Mouse (Mus musculus): ENCODE measurements around the gene Trio. TPM values are rescaled to one million over a fixed set of nuclear protein-coding genes. Genes with fewer than 3 reads are reported as not detected.
A peak's percentile ranks its signal among the peaks of the same experiment; 100 is the strongest.

Gene Trio
- polyA plus RNA-seq, 1 experiment from 2014 or later: 39.5 TPM

- H3K27me3 ChIP-seq: no peaks in the 10 kb centered on the region
- H3K27ac ChIP-seq: no peak overlapping the region
- H3K9me3 ChIP-seq: no peaks in the 10 kb centered on the region
- no peak overlapping the region for H3K9ac ChIP-seq
- no peak overlapping the region for H3K4me3 ChIP-seq
- ATAC-seq (ENCODE audit: low FRiP score): no peak
- 73% methylated on average over 5 of the region's 5 CpGs for WGBS
- H3K4me1 ChIP-seq (replicated peaks): 0 out of 2 replicates have a peak, but pooled peaks cover 5% of the 10 kb centered on the region
- H3K4me2 ChIP-seq: no peak overlapping the region
- H3K36me3 ChIP-seq: no peaks in the 10 kb centered on the region
These were observed 35.3 kb upstream of the Trio start for GRCm38 (mm10) chr15:28060977-28061376.

DNA sequence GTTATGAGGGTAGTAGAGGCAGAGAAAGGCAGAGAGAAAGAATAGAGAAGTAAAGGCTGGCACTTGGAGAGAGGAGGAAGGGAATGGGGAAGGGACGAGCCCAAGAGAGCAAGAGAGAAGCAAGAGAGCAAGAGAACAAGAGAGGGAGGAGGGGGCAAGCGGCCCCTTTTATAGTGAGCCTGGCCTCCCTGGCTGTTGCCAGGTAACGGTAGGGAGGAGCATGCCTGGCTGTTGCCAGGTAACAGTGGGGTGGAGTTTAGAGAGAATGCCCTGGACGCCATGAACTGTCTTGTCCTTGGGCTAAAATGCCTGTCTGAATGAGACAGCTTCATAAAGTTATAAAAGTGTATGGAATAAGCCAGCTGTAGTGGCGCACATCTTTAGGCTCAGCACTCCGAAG, 34.8 kb upstream of the Trio start:
- WGBS: 28% methylated on average over 6 of the region's 6 CpGs
- no peak overlapping the region for H3K27ac ChIP-seq
- ATAC-seq (ENCODE audit: low FRiP score): peak; percentile 57

GRCm38 (mm10) chr15:28057545-28057944, 31.9 kb upstream of the Trio start:
- WGBS: 48% methylated on average over 5 of the region's 5 CpGs
- H3K4me1 ChIP-seq (replicated peaks): peaks cover 6% of the 10 kb centered on the region; the same call in 1 of the 2 replicates
- H3K27ac ChIP-seq: no peak overlapping the region
- no peak overlapping the region for H3K9ac ChIP-seq
- ATAC-seq (ENCODE audit: low FRiP score): no peak
- no peak overlapping the region for H3K4me3 ChIP-seq
- H3K36me3 ChIP-seq: no peaks in the 10 kb centered on the region
- H3K27me3 ChIP-seq: 0 out of 2 replicates have a peak, but pooled peaks cover 2% of the 10 kb centered on the region
- H3K4me2 ChIP-seq: no peak overlapping the region
- no peaks in the 10 kb centered on the region for H3K9me3 ChIP-seq

More for the DNA sequence above, 34.8 kb upstream of the Trio start:
- Histone ChIP-seq H3K9ac (no peak overlapping the region), H3K9me3 (no peaks in the 10 kb centered on the region), H3K4me1 (replicated peaks) (0 out of 2 replicates have a peak, but pooled peaks cover 5% of the 10 kb centered on the region), H3K36me3 (no peaks in the 10 kb centered on the region), H3K27me3 (no peaks in the 10 kb centered on the region), H3K4me2 (no peak overlapping the region), H3K4me3 (no peak overlapping the region)

- Histone ChIP-seq H3K4me1 (replicated peaks) (peaks cover 24% of the 10 kb centered on the region), H3K4me3 (no peak overlapping the region), H3K36me3 (no peaks in the 10 kb centered on the region), H3K4me2 (no peak overlapping the region), H3K9me3 (no peaks in the 10 kb centered on the region), H3K27ac (no peak overlapping the region), H3K27me3 (0 out of 2 replicates have a peak, but pooled peaks cover 2% of the 10 kb centered on the region), H3K9ac (no peak overlapping the region)
- 92% methylated on average over 1 of the region's 1 CpGs for WGBS
- no peak for ATAC-seq (ENCODE audit: low FRiP score)
These were observed 29.1 kb upstream of the Trio start for GRCm38 (mm10) chr15:28054731-28055130.

DNA sequence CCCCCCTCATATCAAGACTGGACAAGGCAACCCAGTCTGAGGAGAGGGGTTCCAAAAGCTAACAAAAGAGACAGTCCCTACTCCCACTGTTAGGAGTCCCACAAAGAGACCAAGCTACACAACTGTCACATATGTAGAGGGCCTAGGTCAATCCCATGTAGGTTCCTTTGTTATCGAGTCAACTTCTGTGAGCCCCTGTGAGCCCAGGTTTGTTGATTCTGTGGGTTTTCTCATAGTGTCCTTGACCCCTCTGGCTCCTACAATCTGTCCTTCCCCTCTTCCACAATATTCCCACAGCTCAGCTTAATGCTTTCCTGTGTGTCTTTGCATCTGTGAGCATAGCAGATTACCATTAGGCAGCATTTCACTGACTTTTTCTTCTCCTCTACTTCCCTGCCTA, 28.5 kb upstream of the Trio start:
- Histone ChIP-seq H3K4me3 (no peak overlapping the region), H3K9ac (no peak overlapping the region), H3K36me3 (no peaks in the 10 kb centered on the region), H3K27me3 (0 out of 2 replicates have a peak, but pooled peaks cover 2% of the 10 kb centered on the region), H3K4me2 (no peak overlapping the region), H3K9me3 (no peaks in the 10 kb centered on the region), H3K27ac (no peak overlapping the region), H3K4me1 (replicated peaks) (peaks cover 24% of the 10 kb centered on the region)
- WGBS: 30% methylated on average over 1 of the region's 1 CpGs
- no peak for ATAC-seq (ENCODE audit: low FRiP score)

DNA sequence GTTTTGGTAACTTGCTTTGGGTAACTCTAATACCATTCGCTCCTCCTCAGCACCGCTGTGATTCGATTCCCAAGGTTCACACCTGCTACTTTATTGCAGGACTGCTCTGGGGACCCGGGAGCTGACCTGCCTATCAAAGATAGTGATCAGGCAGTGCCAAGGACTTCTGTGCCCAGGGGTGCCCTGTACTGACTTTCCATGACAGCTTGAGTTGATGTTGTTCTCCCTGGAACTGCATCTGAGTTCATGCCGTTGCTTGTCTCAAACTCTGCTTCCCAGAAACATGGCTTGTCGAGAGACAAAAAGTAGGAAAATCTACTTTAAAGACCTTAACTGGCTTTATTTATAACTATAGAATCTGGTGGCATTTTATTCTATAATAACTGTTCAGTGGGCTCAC, 27.6 kb upstream of the Trio start:
- Histone ChIP-seq H3K9me3 (no peaks in the 10 kb centered on the region), H3K36me3 (no peaks in the 10 kb centered on the region), H3K27me3 (0 out of 2 replicates have a peak, but pooled peaks cover 2% of the 10 kb centered on the region), H3K4me2 (no peak overlapping the region), H3K4me1 (replicated peaks) (peaks cover 24% of the 10 kb centered on the region), H3K4me3 (no peak overlapping the region), H3K27ac (no peak overlapping the region), H3K9ac (no peak overlapping the region)
- WGBS: 49% methylated on average over 6 of the region's 6 CpGs
- no peak for ATAC-seq (ENCODE audit: low FRiP score)

GRCm38 (mm10) chr15:28051811-28052210, 26.2 kb upstream of the Trio start:
- peak; percentile 2; the same call in 1 of the 2 replicates for ATAC-seq (ENCODE audit: low FRiP score)

GRCm38 (mm10) chr15:28051104-28051625, 25.5 kb upstream of the Trio start:
- ATAC-seq (ENCODE audit: low FRiP score): peak; percentile 94
- H3K4me3 ChIP-seq: no peak overlapping the region
- no peaks in the 10 kb centered on the region for H3K9me3 ChIP-seq
- H3K9ac ChIP-seq: peak overlapping the region; percentile 49; the same call in 1 of the 2 replicates
- H3K4me2 ChIP-seq: peak overlapping the region; percentile 44
- H3K27me3 ChIP-seq: 0 out of 2 replicates have a peak, but pooled peaks cover 2% of the 10 kb centered on the region
- H3K4me1 ChIP-seq (replicated peaks): peaks cover 21% of the 10 kb centered on the region
- peak overlapping the region; percentile 42 for H3K27ac ChIP-seq
- no peaks in the 10 kb centered on the region for H3K36me3 ChIP-seq
- 9% methylated on average over 18 of the region's 18 CpGs for WGBS

More at GRCm38 (mm10) chr15:28051811-28052210, 26.2 kb upstream of the Trio start:
- H3K36me3 ChIP-seq: no peaks in the 10 kb centered on the region
- H3K27ac ChIP-seq: no peak overlapping the region
- H3K9me3 ChIP-seq: no peaks in the 10 kb centered on the region
- H3K9ac ChIP-seq: no peak overlapping the region
- H3K4me1 ChIP-seq (replicated peaks): peaks cover 21% of the 10 kb centered on the region
- no peak overlapping the region for H3K4me3 ChIP-seq
- 0 out of 2 replicates have a peak, but pooled peaks cover 2% of the 10 kb centered on the region for H3K27me3 ChIP-seq
- H3K4me2 ChIP-seq: no peak overlapping the region
- 54% methylated on average over 4 of the region's 4 CpGs for WGBS

- WGBS: 89% methylated on average over 3 of the region's 3 CpGs
These were observed 22.1 kb upstream of the Trio start for GRCm38 (mm10) chr15:28047711-28048110.

GRCm38 (mm10) chr15:28041158-28041865, 15.7 kb upstream of the Trio start:
- 0 out of 2 replicates have a peak, but pooled peaks cover 4% of the 10 kb centered on the region for H3K27me3 ChIP-seq
- no peak overlapping the region for H3K9ac ChIP-seq
- H3K4me3 ChIP-seq: no peak overlapping the region
- ATAC-seq (ENCODE audit: low FRiP score): peak; percentile 54; the same call in 1 of the 2 replicates
- H3K9me3 ChIP-seq: no peaks in the 10 kb centered on the region
- H3K27ac ChIP-seq: no peak overlapping the region
- H3K4me2 ChIP-seq: no peak overlapping the region
- H3K36me3 ChIP-seq: no peaks in the 10 kb centered on the region
- H3K4me1 ChIP-seq (replicated peaks): peaks cover 11% of the 10 kb centered on the region
- 10% methylated on average over 9 of the region's 9 CpGs for WGBS

More at GRCm38 (mm10) chr15:28047711-28048110, 22.1 kb upstream of the Trio start:
- peaks cover 21% of the 10 kb centered on the region for H3K4me1 ChIP-seq (replicated peaks)
- H3K9ac ChIP-seq: no peak overlapping the region
- H3K27me3 ChIP-seq: 0 out of 2 replicates have a peak, but pooled peaks cover 4% of the 10 kb centered on the region
- H3K9me3 ChIP-seq: no peaks in the 10 kb centered on the region
- ATAC-seq (ENCODE audit: low FRiP score): no peak
- H3K36me3 ChIP-seq: no peaks in the 10 kb centered on the region
- no peak overlapping the region for H3K27ac ChIP-seq
- no peak overlapping the region for H3K4me2 ChIP-seq
- no peak overlapping the region for H3K4me3 ChIP-seq

GRCm38 (mm10) chr15:28037651-28038050, 12.0 kb upstream of the Trio start:
- WGBS: 88% methylated on average over 6 of the region's 6 CpGs
- Histone ChIP-seq H3K27me3 (no peaks in the 10 kb centered on the region), H3K9me3 (no peaks in the 10 kb centered on the region), H3K4me2 (no peak overlapping the region), H3K9ac (no peak overlapping the region), H3K4me1 (replicated peaks) (peaks cover 11% of the 10 kb centered on the region), H3K36me3 (no peaks in the 10 kb centered on the region), H3K27ac (no peak overlapping the region), H3K4me3 (no peak overlapping the region)
- ATAC-seq (ENCODE audit: low FRiP score): no peak

DNA sequence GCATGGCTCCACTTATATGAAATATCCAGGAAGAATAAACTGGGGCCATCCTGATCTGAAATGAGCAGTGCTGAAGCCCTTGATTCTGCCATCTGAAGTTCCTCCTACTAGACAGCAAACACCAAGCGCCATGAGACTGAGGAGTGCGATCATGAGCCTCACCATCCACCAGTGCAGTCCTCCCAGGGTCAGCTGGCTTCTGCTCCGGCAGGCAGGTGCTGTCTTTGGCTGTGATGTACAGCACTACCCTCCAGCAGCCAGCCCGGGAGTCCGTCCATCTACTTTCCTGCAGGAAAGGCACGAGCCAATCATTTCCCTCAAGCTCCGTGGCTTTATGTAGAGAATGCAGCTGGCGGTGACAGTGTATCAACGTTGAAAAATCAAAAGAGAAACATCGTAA, 10.0 kb upstream of the Trio start:
- 89% methylated on average over 10 of the region's 10 CpGs for WGBS
- H3K9me3 ChIP-seq: no peaks in the 10 kb centered on the region

More for the DNA sequence above, 10.0 kb upstream of the Trio start:
- no peak overlapping the region for H3K9ac ChIP-seq
- H3K27ac ChIP-seq: no peak overlapping the region
- no peak overlapping the region for H3K4me3 ChIP-seq
- H3K36me3 ChIP-seq: no peaks in the 10 kb centered on the region
- no peaks in the 10 kb centered on the region; the same call in 1 of the 2 replicates for H3K4me1 ChIP-seq (replicated peaks)
- no peak overlapping the region for H3K4me2 ChIP-seq
- no peaks in the 10 kb centered on the region for H3K27me3 ChIP-seq
- no peak for ATAC-seq (ENCODE audit: low FRiP score)
